Mouse (Mus musculus): Measurements from ENCODE around the gene Cnksr1. TPM values are rescaled to one million over a fixed set of nuclear protein-coding genes. Genes with fewer than 3 reads are reported as not detected.

Gene Cnksr1
- total RNA-seq, 2 experiments from 2014 or later: 0.34 to 3.0 TPM

DNA sequence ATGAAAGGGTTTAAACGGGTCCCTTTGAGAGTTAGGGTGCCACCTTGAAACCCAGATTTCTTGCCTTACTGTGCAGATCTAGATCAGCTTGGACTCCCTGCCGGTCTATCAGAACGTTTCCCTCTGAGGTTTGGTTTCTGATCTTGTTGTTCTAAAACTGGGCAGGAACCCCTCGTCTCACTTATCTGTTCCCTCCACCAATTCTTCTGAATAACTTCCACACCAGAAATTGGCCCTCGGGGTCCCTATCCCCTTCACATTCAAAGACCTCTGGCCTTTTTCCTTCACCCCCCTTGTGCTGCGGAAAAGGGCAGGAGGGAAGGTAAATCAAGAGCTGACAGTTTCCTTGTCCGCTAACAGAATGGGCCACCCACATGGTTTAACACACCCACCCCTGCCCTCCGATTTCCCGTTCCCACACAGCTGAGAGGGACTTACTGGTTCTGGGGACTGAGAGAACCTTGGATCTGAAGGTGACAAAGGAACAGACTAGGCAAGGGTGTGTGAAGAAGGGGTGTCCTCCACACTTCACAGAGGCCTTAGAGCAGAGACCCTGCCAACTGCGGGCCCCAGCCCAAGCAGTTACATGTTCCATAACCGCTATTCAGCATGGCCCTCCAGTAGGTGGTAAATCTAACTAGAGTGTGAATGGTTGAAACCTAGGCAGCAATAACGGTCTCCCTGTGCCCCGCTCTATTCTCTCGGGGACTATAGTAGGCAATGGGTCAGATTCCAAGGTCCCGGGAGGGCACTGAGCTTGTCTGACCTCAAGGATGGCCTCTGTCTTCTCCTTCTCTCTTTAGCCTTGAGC is 14.9 kb upstream of the Cnksr1 start:
- no peak for DNase-seq (ENCODE audit: low spot score in 2 of 2)

GRCm38 (mm10) chr4:134252131-134252910 is 14.1 kb upstream of the Cnksr1 start:
- no peak for DNase-seq (ENCODE audit: low spot score in 2 of 2)

DNA sequence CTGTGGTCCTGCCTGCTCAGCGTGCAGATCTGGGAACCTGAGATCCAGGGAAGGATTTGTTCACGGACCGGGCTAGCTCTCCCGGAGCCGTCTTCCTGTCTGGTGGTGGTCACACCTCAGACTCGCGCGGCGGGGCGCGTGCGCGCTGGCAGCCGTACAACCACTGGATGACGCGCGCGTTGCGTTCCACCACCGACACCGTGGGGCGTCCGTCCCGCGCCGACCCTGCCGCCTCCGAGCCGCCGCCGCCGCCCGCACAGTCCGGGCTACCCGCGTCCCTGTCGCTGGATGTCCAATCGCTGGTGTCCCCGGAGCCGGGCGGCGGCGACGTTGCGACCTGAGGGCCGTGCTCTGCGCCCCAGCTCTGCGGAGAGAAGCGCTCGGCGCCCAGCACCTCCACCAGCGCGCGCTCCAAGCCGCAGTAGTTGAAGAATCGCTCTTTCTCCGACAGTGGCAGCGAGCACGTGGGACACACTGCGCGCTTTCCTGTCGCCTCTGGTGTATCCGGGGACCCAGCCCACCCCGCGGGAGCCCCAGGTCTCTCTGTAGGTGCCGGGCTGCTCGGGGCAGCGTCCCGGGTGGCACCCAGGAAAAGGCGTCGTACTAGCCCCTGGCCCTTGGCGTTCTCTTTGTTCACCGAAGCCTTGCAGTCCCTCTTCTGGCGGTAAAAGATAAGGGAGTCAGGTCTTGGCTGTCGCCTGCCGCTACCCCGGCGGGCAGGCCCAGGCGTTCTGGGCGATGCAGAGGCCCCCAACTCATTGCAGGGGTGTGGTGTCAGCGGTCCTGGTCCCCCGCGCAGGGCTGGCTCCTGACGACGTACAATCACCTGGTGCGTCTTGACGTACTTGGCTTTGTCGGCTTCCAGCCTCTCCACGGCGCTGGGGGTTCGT is 13.3 kb upstream of the Cnksr1 start:
- DNase-seq (ENCODE audit: low spot score in 2 of 2): no peak

- DNase-seq (ENCODE audit: low spot score in 2 of 2): no peak
Measured at GRCm38 (mm10) chr4:134250930-134251240, 12.7 kb upstream of the Cnksr1 start.

DNA sequence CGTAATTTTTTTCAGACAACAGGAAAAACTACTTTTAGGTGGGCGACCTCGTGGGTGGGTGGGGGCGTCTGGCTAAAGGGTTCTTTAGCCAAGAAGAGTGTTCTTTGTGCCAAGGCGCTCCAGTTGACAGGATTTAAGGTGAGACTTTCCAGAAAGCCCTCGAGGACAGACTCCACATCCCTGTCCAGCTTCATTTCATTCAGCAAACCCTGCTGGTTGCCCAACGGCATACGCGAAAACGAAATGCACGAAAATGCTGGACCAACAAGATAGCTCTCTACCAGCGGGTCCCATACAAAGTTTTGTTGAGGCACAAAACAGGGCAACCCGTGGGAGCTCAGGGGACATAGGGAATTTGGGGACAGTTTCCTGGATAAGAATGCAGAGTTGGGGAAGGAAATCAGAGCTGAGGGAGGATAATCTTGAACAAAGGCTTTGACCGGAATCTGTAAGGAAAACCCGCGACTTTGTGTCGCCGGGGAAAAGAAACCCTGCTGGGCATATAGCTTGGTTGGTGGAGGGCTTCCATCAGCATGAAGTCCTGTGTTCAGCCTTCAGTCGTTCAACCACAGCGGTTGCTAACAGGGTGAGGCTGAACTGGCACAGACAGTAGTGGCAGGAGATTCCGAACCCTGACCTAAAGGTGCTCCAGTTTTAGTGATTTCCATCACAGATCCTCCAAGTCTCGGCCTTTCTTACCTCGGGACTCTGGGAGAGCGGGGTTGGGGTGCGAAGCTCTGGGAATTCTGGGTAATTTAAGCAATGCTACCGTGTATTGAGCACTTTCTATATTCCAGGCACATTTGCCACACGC is 12.1 kb upstream of the Cnksr1 start:
- DNase-seq (ENCODE audit: low spot score in 2 of 2): no peak

GRCm38 (mm10) chr4:134249651-134250050 is 11.5 kb upstream of the Cnksr1 start:
- DNase-seq (ENCODE audit: low spot score in 2 of 2): peak; percentile 46 to 55

DNA sequence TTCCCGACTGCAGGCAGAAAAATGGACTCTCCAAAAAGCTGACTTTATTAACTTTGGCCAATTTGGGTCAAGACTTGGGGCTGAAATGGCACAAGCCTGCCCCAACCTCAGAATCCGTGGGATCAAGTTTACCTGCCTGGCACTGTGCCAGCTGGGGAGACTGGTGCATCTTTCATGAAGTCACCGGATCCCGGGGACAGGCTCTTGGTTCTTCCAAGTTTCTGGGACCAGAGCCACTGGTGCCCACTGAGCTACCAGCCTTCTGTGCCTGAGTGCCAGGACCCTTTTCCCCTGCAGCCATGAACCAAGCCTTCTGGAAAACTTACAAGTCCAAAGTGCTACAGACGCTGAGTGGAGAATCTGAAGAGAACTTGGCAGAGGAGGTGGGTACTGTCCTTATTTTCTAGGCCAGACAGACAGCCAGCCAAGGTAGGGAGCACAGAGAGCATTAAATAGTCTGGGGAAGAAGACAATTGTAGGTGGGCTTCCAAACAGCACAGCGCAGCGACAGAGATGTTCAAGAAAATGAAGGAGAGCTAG is 8.6 kb upstream of the Cnksr1 start, which contains the start of gene Gm30191:
Gm30191 (plus strand) TSS at position 217 of the 540 bp plus-strand sequence.
- DNase-seq (ENCODE audit: low spot score in 2 of 2): no peak

DNA sequence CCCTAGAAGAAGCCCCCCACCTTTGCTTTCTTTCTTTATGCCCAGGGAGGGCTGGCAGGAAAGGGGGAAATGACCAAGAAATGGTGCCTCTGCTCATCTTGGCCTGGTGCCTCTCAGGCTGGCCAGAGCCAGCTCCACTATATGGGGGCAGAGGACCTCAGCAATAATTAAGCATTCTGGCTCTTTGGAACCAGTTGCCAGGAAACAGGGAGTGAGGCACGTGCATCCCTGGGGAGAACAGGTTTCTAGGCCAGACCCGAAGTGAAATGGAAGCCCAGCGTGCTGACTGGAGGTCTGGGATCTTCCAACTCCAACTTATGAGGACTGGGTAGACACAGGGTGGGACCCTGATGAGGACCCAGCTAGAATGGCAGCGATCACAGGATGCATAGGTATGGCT is 8.1 kb upstream of the Cnksr1 start:
- DNase-seq (ENCODE audit: low spot score in 2 of 2): no peak

DNA sequence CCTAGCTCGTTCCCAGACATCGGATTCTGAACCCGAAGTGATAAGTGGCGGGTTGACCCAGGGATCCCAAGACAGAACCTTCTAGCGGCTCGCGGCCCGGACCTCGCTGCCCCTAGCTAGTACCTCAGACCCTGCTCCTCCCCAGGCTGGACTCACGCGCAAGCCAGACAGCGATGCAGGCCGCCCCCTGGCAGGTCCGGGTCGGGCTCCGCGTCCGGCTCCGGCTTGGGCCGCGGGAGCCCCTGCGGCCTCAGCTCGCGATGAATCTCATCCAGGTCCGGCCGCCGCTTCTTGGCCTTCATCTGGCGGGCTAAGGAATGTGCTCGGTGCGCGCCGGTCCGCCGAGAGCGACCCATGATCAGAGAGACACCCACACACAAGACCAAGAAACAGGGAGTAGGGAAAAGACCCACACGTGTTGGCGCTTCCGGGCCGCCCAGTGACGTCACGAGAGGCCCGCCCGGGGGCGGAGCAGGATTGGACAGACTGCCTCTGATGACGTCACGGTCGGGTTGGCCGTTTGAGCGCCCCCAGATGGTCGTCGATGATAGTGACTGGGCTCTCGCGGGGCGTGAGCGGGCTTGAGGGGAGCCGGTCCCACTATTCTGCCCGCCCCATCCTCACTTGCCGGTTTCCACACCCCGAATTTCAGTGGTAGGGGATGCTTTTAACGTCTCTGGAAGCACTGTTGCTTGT is 7.1 kb upstream of the Cnksr1 start, which contains the start of gene Zfp593:
Zfp593 (minus strand) TSS at position 445 of the 696 bp plus-strand sequence.
- peak; percentile 87 to 91 for DNase-seq (ENCODE audit: low spot score in 2 of 2)

DNA sequence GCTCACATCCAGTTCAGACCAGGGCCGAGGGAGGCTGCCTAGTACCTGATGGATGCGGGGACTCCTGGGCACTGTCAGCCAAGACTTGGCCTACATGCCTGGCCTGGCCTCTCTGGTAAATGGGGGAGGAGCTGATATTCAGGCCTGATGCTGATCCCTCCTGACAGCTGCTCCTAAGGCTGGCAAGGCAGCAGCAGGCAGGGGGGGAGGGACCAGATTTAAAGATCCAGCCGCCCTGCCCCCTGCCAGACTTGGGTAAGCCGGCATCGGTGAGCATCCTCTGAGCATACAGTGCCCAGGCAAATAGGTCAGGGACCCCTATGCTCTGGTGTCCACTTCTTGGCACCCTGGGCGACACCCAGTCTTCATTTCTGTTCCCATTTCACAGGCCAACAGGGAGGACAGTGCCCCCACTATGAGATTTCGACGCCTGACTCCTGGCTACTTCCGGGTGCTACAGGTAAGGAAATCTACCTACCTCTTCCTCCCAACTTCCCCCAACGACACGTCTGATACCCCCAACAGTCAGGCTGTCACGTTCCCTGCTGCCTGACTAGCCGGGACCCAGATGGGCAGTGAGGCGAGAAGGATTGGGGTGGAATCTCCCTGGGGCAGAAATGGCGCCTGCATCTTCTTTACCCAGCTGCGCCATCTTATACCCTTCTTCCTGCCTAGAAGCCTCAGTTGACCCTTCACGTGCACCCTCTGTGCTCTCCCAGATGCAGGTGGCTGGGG is 5.5 kb upstream of the Cnksr1 start, which contains the start of gene E130218I03Rik:
E130218I03Rik (plus strand) TSS at position 147 of the 735 bp plus-strand sequence.
- DNase-seq (ENCODE audit: low spot score in 2 of 2): no peak

DNA sequence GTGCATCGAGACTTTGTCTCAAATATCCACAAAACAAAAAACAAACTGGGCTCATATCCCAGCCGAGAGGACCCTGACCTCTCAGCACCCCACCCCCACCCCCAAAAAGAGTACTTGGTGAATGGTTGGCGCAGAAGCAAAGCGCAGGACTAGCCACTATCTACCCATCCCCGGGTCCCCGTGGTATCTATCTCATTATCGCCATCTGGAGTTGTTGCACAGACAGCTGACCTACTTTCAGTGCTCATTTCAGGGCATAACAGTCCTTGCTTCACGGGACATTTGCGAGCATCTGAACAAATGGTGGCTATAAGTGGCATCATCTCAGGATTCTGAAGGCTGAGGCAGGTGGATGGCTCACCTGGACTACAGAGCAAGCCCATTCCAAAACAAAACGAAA is 487 bp upstream of the Cnksr1 start:
- no peak for DNase-seq (ENCODE audit: low spot score in 2 of 2)

DNA sequence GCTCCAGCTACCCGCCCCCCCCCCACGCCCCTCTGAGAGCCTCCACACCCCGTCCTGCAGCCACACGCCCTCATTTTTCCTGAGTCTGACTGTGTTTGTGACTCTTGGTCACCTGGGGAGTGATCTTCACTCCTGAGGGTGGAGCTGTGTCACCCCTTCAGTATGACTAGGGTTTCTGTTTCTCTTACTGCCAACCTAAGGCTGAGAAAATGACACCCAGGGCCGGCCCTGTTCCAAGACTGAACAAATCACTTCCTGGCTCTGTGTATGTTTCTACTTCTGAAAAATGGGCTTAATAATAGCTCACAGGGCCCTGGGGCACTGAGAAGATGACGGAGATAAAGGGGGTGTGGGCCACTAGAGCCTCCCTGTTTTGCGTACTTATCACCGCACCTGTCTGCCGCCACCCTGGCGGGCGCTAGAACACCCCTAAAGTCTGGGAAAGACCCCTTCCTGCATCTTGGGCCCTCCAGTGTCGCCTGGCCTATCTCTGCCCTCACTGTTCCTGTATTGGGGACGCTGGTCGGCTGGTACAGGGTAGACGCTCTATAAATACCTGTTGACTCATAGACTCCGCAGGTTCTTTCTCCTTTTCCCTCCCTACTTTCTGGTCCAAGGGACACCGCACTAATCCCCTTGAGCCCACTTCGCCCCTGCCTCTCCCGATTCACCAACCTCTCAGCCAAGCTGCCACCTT is 469 bp downstream of the Cnksr1 start:
- DNase-seq (ENCODE audit: low spot score in 2 of 2): no peak

DNA sequence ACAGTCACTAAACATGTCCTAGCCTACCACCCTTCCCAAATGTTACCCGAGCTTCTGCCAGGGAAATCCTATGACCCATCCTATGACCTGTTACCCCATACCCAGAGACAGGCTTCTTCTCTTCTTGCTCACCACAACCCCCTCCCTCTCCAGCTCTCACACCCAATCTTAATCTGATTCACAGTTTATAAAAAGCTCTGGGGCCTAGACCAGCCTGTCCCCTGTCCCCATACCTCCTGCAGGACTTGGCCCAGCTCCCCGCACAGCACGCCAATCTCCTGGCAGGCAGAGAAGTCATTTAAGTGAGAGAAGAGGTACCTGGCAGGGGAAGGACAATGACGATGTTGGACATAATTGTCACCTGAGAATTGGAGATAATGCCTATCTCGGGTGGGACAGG is 3.3 kb downstream of the Cnksr1 start:
- no peak for DNase-seq (ENCODE audit: low spot score in 2 of 2)

DNA sequence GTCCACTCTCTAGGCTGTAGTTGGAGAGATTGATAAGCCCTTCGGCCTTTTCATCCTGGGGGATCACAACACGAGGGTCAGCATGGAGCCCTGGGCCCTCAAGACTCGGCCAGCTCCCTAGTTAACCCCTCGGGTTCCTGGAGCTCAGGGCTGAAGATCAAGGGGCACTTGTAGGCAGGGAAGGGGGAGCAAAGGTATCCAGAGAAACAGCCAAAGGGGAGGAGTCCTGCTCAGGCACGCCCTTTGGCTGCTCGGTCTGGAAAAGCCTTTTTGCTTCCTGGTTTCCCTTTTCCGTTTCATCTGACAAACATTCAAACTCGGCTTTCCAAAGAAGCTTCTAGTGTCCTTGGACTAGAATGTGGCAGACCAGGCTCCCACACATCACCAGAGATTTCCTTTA is 7.8 kb downstream of the Cnksr1 start:
- no peak for DNase-seq (ENCODE audit: low spot score in 2 of 2)

DNA sequence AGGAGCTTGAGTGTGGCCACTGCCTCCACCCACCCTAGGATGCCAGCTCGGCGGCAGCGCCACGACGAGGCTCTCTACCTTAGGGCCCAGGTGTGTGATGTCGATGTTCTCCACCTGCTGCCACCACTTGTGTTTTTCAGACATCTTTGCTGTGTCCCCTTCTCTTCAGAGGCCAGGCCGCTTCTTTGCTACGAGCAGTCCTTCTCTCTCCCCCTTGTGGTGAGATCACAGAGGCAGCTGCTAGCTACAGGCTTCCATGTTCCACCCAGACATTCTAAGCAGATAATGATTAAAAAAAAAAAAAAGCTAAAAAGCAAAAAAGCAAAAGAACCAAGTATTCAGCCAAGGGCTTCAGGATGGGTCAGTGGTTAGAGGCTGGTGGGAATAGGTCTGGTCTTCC is 11.0 kb downstream of the Cnksr1 start, which contains the start of gene Catsper4:
Catsper4 (minus strand) TSS at position 190 of the 400 bp plus-strand sequence.
- no peak for DNase-seq (ENCODE audit: low spot score in 2 of 2)

DNA sequence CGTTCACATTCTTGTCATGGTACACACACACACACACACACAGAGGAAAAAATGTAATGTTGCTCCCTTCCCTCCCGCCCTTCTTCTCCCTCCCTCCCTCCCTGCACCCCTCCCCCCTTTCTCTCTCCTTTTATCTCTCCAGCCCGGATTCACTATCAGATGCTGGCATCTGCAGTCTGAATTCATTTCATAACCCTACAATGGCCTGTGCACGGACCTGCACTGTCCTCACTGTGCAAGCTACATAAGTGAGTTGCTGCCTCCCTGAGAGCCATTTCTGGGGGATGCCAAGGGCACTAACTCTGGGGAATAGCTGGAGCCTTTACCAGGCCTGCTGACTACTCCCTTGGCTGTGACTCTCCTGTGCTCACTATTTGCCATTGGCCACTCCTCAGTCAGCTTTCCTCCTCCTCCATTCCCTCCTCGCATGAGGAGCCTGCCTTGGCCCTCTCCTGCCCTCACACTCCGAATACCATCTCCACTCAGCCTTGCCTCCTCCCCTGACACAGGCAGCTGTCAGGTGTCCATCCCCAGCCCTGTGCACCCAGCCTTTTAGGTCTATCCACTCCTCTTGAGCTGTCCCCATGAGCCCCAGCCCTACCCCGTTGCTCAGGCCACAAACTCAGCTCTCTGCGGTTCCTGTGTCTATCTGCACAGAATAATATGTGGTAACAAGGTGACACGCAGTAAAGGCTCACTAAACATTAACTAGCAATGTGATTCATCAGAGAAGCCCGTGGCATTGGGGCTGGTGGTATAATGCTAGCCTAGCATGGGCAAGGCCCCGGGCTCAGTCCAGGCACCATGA is 15.2 kb downstream of the Cnksr1 start:
- no peak for DNase-seq (ENCODE audit: low spot score in 2 of 2)

- no peak for DNase-seq (ENCODE audit: low spot score in 2 of 2)
Measured at GRCm38 (mm10) chr4:134206488-134207053, 31.6 kb downstream of the Cnksr1 start.
